Mouse (Mus musculus): Measurements from ENCODE around the gene Hoxb6.

Gene Hoxb6

GRCm38 (mm10) chr11:96316696-96317607 is 24.7 kb downstream of the Hoxb6 start:
- DNase-seq (ENCODE audit: low read depth, low spot score) = no peak

GRCm38 (mm10) chr11:96317608-96318367 is 25.5 kb downstream of the Hoxb6 start, which contains the start of gene Hoxb4:
Hoxb4 (plus strand) TSS chr11:96318267.
- no peak for DNase-seq (ENCODE audit: low read depth, low spot score)

- no peak for DNase-seq (ENCODE audit: low read depth, low spot score)
These were observed 26.2 kb downstream of the Hoxb6 start for GRCm38 (mm10) chr11:96318368-96319070.

GRCm38 (mm10) chr11:96319071-96319902 is 27.0 kb downstream of the Hoxb6 start:
- no peak for DNase-seq (ENCODE audit: low read depth, low spot score)

GRCm38 (mm10) chr11:96319910-96320309 is 27.6 kb downstream of the Hoxb6 start:
- DNase-seq (ENCODE audit: low read depth, low spot score) = no peak

- DNase-seq (ENCODE audit: low read depth, low spot score) = no peak
These were observed 28.4 kb downstream of the Hoxb6 start for GRCm38 (mm10) chr11:96320688-96321087.

- DNase-seq (ENCODE audit: low read depth, low spot score) = no peak
These were observed 29.6 kb downstream of the Hoxb6 start for GRCm38 (mm10) chr11:96321846-96322245.

- no peak for DNase-seq (ENCODE audit: low read depth, low spot score)
These were observed 30.5 kb downstream of the Hoxb6 start for GRCm38 (mm10) chr11:96322738-96323137.

GRCm38 (mm10) chr11:96323154-96323553 is 30.9 kb downstream of the Hoxb6 start, which contains the start of gene Hoxb3:
Hoxb3 (plus strand) TSS chr11:96323326.
- no peak for DNase-seq (ENCODE audit: low read depth, low spot score)

GRCm38 (mm10) chr11:96324125-96324524 is 31.8 kb downstream of the Hoxb6 start:
- no peak for DNase-seq (ENCODE audit: low read depth, low spot score)

- DNase-seq (ENCODE audit: low read depth, low spot score) = no peak
These were observed 32.7 kb downstream of the Hoxb6 start for GRCm38 (mm10) chr11:96324965-96325364.

GRCm38 (mm10) chr11:96325747-96326212 is 33.5 kb downstream of the Hoxb6 start:
- no peak for DNase-seq (ENCODE audit: low read depth, low spot score)

GRCm38 (mm10) chr11:96326705-96327104 is 34.4 kb downstream of the Hoxb6 start:
- DNase-seq (ENCODE audit: low read depth, low spot score) = no peak

GRCm38 (mm10) chr11:96327122-96327521 is 34.8 kb downstream of the Hoxb6 start:
- DNase-seq (ENCODE audit: low read depth, low spot score) = no peak

GRCm38 (mm10) chr11:96327750-96328149 is 35.5 kb downstream of the Hoxb6 start:
- no peak for DNase-seq (ENCODE audit: low read depth, low spot score)

GRCm38 (mm10) chr11:96328605-96329004 is 36.3 kb downstream of the Hoxb6 start:
- no peak for DNase-seq (ENCODE audit: low read depth, low spot score)

GRCm38 (mm10) chr11:96332105-96332504 is 39.8 kb downstream of the Hoxb6 start:
- no peak for DNase-seq (ENCODE audit: low read depth, low spot score)

- DNase-seq (ENCODE audit: low read depth, low spot score) = no peak
These were observed 40.3 kb downstream of the Hoxb6 start for GRCm38 (mm10) chr11:96332618-96333032.

- no peak for DNase-seq (ENCODE audit: low read depth, low spot score)
These were observed 41.1 kb downstream of the Hoxb6 start for GRCm38 (mm10) chr11:96333241-96334001.

- DNase-seq (ENCODE audit: low read depth, low spot score) = no peak
These were observed 41.7 kb downstream of the Hoxb6 start for GRCm38 (mm10) chr11:96334002-96334364.
